Mouse (Mus musculus) intestine, embryonic 14.5 days (tissue): ENCODE results near the gene Eva1b. TPM values are rescaled to one million over a fixed set of nuclear protein-coding genes. Genes with fewer than 3 reads are reported as not detected.
"Not testable (repeated sequence)": the region's sequence is repeated elsewhere in the genome, so short reads cannot be mapped to it uniquely, and the experiment has no call there.

ENCODE experiments used
- ATAC-seq: fragments of 200-750 bp; cut with Nextera tagmentation; replicated peaks from 2 replicates; pipeline ENCODE4 v1.8.0; 2017; ENCODE audit warnings: low read depth, moderate number of reproducible peaks, moderate TSS enrichment, moderate library complexity; ENCODE audit not compliant: low FRiP score, low TSS enrichment
- DNase-seq: peaks from one replicate; pipeline ENCODE4 v3.0.0-alpha.2; 2018; ENCODE audit warnings: low spot score
- H3K27ac ChIP-seq: fragments of 300-500 bp; sonication (generic); 2 replicates; pipeline ENCODE4 v1.5.1; 2014; ENCODE audit warnings: low read depth, mild to moderate bottlenecking, control low read depth
- H3K27me3 ChIP-seq: fragments of 300-500 bp; sonication (generic); replicated peaks from 2 replicates; pipeline ENCODE4 v1.6.1; 2014; ENCODE audit warnings: low read length, control low read depth; ENCODE audit not compliant: control insufficient read depth, insufficient read depth
- H3K36me3 ChIP-seq: fragments of 300-500 bp; sonication (generic); 2 replicates; pipeline ENCODE4 v1.6.1; 2014; ENCODE audit warnings: low read length, control low read depth; ENCODE audit not compliant: control insufficient read depth, insufficient read depth
- H3K4me1 ChIP-seq: fragments of 300-500 bp; sonication (generic); replicated peaks from 2 replicates; pipeline ENCODE4 v1.6.1; 2014; ENCODE audit warnings: low read length, control low read depth, mixed read lengths; ENCODE audit not compliant: control insufficient read depth, insufficient read depth
- H3K4me2 ChIP-seq: fragments of 300-500 bp; sonication (generic); 2 replicates; pipeline ENCODE4 v1.6.1; 2014; ENCODE audit warnings: low read length
- H3K4me3 ChIP-seq: fragments of 300-500 bp; sonication (generic); 2 replicates; pipeline ENCODE4 v1.5.1; 2014; ENCODE audit warnings: low read depth, low read length, control low read depth, mixed read lengths
- H3K9ac ChIP-seq: fragments of 300-500 bp; sonication (generic); 2 replicates; pipeline ENCODE4 v1.6.1; 2014; ENCODE audit warnings: mild to moderate bottlenecking, low read length
- H3K9me3 ChIP-seq: fragments of 300-500 bp; sonication (generic); 2 replicates; pipeline ENCODE4 v1.6.1; 2016; ENCODE audit warnings: low read length, control low read depth; ENCODE audit not compliant: control insufficient read depth
- WGBS: fragments of 180-500 bp; shearing (Covaris S2); extraction: QIAGEN DNeasy Blood & Tissue Kit; methylation state at CpG from one replicate; pipeline ENCODE4 v1.1.7; 2014; 5-methylcytosine and 5-hydroxymethylcytosine counted together
- polyA plus RNA-seq: library from polyadenylated mRNA; unstranded; fragments of >200 nt; fragmentation: Nextera tagmentation; extraction: Ambion mirVana; gene quantifications from 2 replicates; pipeline ENCODE4 v1.2.1, GENCODE M21; 2014

The Eva1b gene
- polyA plus RNA-seq, 1 experiment from 2014 or later: 63.2 TPM

- Histone ChIP-seq H3K36me3 (peaks cover 27% of the 10 kb centered on the region), H3K27me3 (no peaks in the 10 kb centered on the region), H3K4me2 (no peak overlapping the region; the same call in 1 of the 2 replicates), H3K9me3 (no peaks in the 10 kb centered on the region), H3K27ac (peak overlapping the region; percentile 84; the same call in 1 of the 2 replicates), H3K9ac (no peak overlapping the region), H3K4me1 (peaks cover 9% of the 10 kb centered on the region; the same call in 1 of the 2 replicates), H3K4me3 (no peak overlapping the region)
- ATAC-seq (no peak), DNase-seq (no peak)
- WGBS: 62% methylated on average over 4 of the region's 4 CpGs
Observed at GRCm38 (mm10) chr4:126163685-126164084, 16.1 kb downstream of the Eva1b start.

- H3K4me2 ChIP-seq, H3K27ac ChIP-seq, H3K9me3 ChIP-seq, H3K9ac ChIP-seq, H3K4me1 ChIP-seq, DNase-seq, H3K4me3 ChIP-seq, ATAC-seq, H3K27me3 ChIP-seq: not testable (repeated sequence)
- H3K36me3 ChIP-seq: peaks cover 41% of the 10 kb centered on the region
- 66% methylated on average over 8 of the region's 10 CpGs for WGBS
Observed at GRCm38 (mm10) chr4:126165092-126165491, 17.5 kb downstream of the Eva1b start.

- no peak overlapping the region for H3K4me2 ChIP-seq
- H3K27ac ChIP-seq: no peak overlapping the region
- ATAC-seq (no peak), DNase-seq (no peak)
- H3K9me3 ChIP-seq: no peaks in the 10 kb centered on the region
- no peak overlapping the region for H3K4me3 ChIP-seq
- H3K27me3 ChIP-seq: no peaks in the 10 kb centered on the region
- WGBS: 77% methylated on average over 3 of the region's 3 CpGs
- H3K36me3 ChIP-seq: peaks cover 51% of the 10 kb centered on the region
- H3K4me1 ChIP-seq: peaks cover 9% of the 10 kb centered on the region; the same call in 1 of the 2 replicates
- no peak overlapping the region for H3K9ac ChIP-seq
Observed at GRCm38 (mm10) chr4:126166084-126166483, 18.5 kb downstream of the Eva1b start.

DNA sequence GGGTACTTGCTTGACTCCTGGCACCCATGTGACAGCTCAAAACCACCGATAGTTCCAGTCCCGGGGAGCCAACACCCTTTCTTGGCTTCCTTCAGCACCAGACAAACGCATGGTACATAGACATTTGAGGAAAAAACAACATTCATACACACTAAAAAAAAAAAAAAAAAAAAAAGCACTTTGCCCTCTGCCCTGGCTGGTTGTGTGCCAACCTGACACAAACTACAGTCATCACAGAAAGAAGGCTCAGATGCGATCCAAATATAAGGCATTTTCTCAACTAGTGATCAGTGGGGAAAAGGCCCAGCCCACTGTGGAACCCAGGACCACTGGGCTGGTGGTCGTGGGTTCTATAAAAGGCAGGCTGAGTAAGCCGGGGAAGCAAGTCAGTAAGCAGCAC is 21.3 kb downstream of the Eva1b start:
- no peaks in the 10 kb centered on the region for H3K27me3 ChIP-seq
- peaks cover 79% of the 10 kb centered on the region for H3K36me3 ChIP-seq
- no peak overlapping the region for H3K27ac ChIP-seq
- H3K4me3 ChIP-seq: no peak overlapping the region
- no peaks in the 10 kb centered on the region for H3K9me3 ChIP-seq
- no peak overlapping the region for H3K4me2 ChIP-seq
- H3K9ac ChIP-seq: no peak overlapping the region
- no peaks in the 10 kb centered on the region for H3K4me1 ChIP-seq
- 89% methylated on average over 6 of the region's 6 CpGs for WGBS
- no peak for DNase-seq
- no peak for ATAC-seq

DNA sequence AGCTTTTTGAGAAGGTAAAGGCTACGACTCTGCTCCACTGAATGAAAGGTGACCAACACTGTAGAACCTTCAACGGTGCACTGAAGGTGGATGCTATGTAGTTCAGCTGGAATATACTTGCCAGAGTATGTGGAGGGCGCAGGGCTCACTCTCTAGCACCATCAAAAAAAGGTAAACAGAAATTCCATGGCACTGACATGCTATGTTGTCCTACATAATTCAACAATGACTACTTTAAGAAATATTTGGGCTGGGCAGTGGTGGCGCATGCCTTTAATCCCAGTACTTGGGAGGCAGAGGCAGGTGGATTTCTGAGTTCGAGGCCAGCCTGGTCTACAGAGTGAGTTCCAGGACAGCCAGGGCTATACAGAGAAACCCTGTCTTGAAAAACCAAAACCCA is 23.2 kb downstream of the Eva1b start:
- ATAC-seq, H3K4me3 ChIP-seq, H3K9ac ChIP-seq, H3K4me1 ChIP-seq, H3K4me2 ChIP-seq, DNase-seq, H3K27ac ChIP-seq, H3K27me3 ChIP-seq, H3K9me3 ChIP-seq: not testable (repeated sequence)
- H3K36me3 ChIP-seq: peaks cover 96% of the 10 kb centered on the region
- WGBS: 96% methylated on average over 5 of the region's 5 CpGs

GRCm38 (mm10) chr4:126173800-126174199 is 26.3 kb downstream of the Eva1b start:
- 92% methylated on average over 5 of the region's 5 CpGs for WGBS
- Histone ChIP-seq H3K4me1 (no peaks in the 10 kb centered on the region), H3K27ac (no peak overlapping the region), H3K27me3 (no peaks in the 10 kb centered on the region), H3K9me3 (no peaks in the 10 kb centered on the region), H3K36me3 (peaks cover 94% of the 10 kb centered on the region), H3K4me3 (no peak overlapping the region), H3K9ac (no peak overlapping the region), H3K4me2 (no peak overlapping the region)
- DNase-seq (no peak), ATAC-seq (no peak)

GRCm38 (mm10) chr4:126175980-126176379 is 28.4 kb downstream of the Eva1b start:
- peaks cover 94% of the 10 kb centered on the region for H3K36me3 ChIP-seq
- H3K4me2 ChIP-seq, ATAC-seq, H3K27ac ChIP-seq, H3K4me1 ChIP-seq, H3K9me3 ChIP-seq, H3K4me3 ChIP-seq, H3K27me3 ChIP-seq, DNase-seq, H3K9ac ChIP-seq: not testable (repeated sequence)
- WGBS: 81% methylated on average over 7 of the region's 7 CpGs

DNA sequence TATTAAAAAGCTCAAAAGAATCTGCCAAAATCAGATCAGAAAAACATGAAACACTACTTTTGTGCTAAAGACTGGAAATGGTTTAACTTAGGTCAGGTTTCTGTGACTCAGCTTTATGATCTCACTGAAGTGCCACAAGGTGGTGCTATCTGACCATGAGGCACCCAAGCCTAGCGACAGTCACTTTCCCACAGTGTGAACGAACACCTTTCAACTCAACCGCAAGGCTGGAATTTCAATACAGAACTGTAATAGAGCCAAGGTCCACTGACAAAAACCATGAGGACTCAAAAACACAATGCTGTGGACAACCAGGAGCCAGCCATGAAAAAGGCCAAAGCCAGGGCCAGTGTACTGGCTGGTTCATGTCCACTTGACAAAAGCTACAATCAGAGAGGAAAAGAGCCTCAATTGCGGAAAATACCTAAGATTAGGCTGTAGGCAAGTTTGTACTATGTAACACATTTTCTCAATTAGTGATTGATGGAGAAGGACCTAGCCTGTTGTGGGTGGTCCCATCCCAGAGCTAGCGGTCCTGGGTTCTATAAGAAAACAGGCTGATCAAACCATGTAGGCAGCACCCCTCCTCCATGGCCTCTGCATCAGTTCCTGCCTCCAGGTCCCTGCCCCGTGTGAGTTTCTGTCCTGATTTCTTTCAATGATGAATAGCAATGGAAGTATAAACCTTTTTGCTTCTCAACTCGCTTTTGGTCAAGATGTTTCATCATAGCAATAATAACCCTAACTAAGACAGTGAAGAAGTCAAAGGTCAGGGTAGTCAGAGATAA is 33.8 kb downstream of the Eva1b start:
- ATAC-seq: 0 out of 2 replicates have a peak, but pooled peaks have one; percentile 50

GRCm38 (mm10) chr4:126183034-126183433 is 35.5 kb downstream of the Eva1b start:
- Histone ChIP-seq H3K4me1 (no peaks in the 10 kb centered on the region), H3K9ac (no peak overlapping the region), H3K36me3 (peaks cover 80% of the 10 kb centered on the region), H3K9me3 (no peaks in the 10 kb centered on the region), H3K27ac (no peak overlapping the region), H3K4me3 (no peak overlapping the region), H3K4me2 (no peak overlapping the region), H3K27me3 (no peaks in the 10 kb centered on the region)
- DNase-seq: no peak
- ATAC-seq: no peak
- WGBS: 91% methylated on average over 5 of the region's 5 CpGs

More for the DNA sequence above, 33.8 kb downstream of the Eva1b start:
- Histone ChIP-seq H3K9ac (no peak overlapping the region), H3K27me3 (no peaks in the 10 kb centered on the region), H3K36me3 (peaks cover 83% of the 10 kb centered on the region), H3K4me3 (no peak overlapping the region), H3K4me2 (no peak overlapping the region), H3K27ac (no peak overlapping the region), H3K9me3 (no peaks in the 10 kb centered on the region), H3K4me1 (no peaks in the 10 kb centered on the region)
- 58% methylated on average over 7 of the region's 7 CpGs for WGBS
- DNase-seq: peak; percentile 65
